Mouse (Mus musculus) cerebellum, adult 11-12 months (tissue): ENCODE results near the gene Gm17174.
"Not testable (repeated sequence)": the region's sequence is repeated elsewhere in the genome, so short reads cannot be mapped to it uniquely, and the experiment has no call there.

Source experiments
- DNase-seq: peaks from one replicate; pipeline ENCODE4 v3.0.0; 2022

The Gm17174 gene

GRCm38 (mm10) chr14:51592039-51592438 is at the start of gene Gm17174:
Gene Gm17174, minus strand, starts transcription at chr14:51592139.
- not testable (repeated sequence) for DNase-seq

DNA sequence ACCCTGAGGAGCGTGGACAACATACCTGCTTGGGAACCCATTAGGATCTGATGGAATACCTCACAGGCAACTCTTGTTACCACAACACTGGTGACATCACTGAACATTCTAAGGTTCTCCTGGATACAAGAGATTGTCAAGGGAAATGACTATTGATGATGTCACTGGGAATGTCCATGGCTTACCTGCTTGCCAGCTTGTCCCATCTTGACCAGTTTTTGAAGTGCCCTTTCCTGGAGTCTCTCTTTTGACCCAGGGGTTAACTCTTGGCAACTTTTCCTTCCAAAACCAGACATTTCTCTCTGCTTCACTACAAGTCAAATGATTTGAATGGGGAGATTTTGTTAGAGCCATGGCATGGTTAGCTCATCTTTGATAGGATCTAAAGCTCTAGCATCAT is 43.6 kb upstream of the Gm17174 start, which contains the start of gene Gm4181:
Gene Gm4181, minus strand, starts transcription at position 101 of the 400 bp plus-strand sequence.
- DNase-seq, result not testable (repeated sequence)

- peak; percentile 11 for DNase-seq
Measured at GRCm38 (mm10) chr14:51632426-51632825, 40.5 kb upstream of the Gm17174 start.

- DNase-seq, result no peak
Measured at GRCm38 (mm10) chr14:51611210-51611609, 19.3 kb upstream of the Gm17174 start, which contains the start of gene Gm17078. Gene Gm17078, minus strand, starts transcription at chr14:51611310.

- not testable (repeated sequence) for DNase-seq
Measured at GRCm38 (mm10) chr14:51573963-51574362, 18.0 kb downstream of the Gm17174 start, which contains the start of gene Gm17175. Gene Gm17175, minus strand, starts transcription at chr14:51574063.

- no peak for DNase-seq
Measured at GRCm38 (mm10) chr14:51552490-51552889, 39.4 kb downstream of the Gm17174 start, which contains the start of gene Gm5622. Gene Gm5622, plus strand, starts transcription at chr14:51552790.
